Mouse (Mus musculus): Measurements from ENCODE around the gene Tlx2. TPM values are rescaled to one million over a fixed set of nuclear protein-coding genes. Genes with fewer than 3 reads are reported as not detected.

The Tlx2 gene
- total RNA-seq (2021), result not detected
- long read RNA-seq, experiment 1, result 0 reads
- long read RNA-seq, experiment 2, result 0 reads

DNA sequence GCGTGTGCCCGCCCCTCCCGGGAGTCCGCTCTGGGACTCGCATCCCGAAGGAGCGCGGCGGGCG, at the start of gene Tlx2:
TSS of gene Tlx2 (minus strand) at position 47 of the 64 bp plus-strand sequence.
- DNase-seq, result no peak

DNA sequence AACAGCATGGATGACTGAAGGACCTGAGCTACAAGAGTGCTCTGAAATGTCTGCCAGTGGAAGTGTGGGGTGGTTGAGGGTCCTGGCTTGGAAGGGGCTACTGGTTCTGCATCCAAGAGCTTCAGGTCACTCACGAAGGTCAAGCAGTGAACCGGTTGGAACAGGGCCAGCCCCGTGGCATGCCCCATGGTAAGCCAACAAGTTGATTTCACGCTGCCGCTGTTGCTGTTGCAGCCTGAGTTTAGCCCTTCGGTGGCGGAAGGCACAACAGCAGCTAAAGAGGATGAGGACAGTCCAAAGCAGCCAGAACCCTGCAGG, 49.6 kb upstream of the Tlx2 start:
- no peak for DNase-seq

GRCm38 (mm10) chr6:83118825-83119733, 49.0 kb upstream of the Tlx2 start:
- peak in 1 of 2 experiments; percentile 2 for DNase-seq

DNA sequence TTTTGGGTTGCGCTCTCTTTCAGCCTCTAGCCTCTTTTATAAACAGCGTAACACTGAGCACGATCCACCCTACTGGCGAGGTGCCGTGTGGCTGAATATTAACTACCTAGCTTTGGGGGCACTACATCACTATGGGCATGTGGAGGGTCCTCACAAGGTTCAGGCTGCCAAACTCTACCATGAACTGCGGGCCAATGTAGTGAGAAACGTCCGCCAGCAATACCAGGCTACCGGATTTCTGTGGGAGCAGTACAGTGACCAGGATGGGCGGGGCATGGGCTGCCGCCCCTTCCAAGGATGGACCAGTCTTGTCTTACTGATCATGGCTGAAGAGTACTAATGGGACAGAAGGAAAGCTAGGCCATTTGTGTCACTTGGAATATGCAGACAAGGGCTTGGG, 48.3 kb upstream of the Tlx2 start:
- DNase-seq, result no peak

DNA sequence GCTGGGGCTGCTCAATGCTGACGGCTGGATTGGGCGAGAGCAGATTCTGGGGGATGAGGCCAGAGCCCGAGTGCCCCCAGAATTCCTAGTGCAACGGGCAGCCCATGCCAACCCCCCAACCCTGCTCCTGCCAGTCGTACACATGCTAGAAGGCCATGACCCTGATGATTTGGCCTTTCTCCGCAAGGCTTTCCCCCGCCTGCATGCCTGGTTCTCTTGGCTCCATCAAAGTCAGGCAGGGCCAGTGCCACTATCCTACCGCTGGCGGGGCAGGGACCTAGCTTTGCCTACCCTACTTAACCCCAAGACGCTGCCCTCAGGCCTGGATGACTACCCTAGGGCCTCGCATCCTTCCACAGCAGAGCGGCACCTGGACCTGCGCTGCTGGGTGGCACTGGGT, 47.5 kb upstream of the Tlx2 start:
- no peak for DNase-seq

GRCm38 (mm10) chr6:83117165-83117438, 47.0 kb upstream of the Tlx2 start:
- DNase-seq, result no peak

GRCm38 (mm10) chr6:83116373-83117164, 46.5 kb upstream of the Tlx2 start:
- no peak for DNase-seq

DNA sequence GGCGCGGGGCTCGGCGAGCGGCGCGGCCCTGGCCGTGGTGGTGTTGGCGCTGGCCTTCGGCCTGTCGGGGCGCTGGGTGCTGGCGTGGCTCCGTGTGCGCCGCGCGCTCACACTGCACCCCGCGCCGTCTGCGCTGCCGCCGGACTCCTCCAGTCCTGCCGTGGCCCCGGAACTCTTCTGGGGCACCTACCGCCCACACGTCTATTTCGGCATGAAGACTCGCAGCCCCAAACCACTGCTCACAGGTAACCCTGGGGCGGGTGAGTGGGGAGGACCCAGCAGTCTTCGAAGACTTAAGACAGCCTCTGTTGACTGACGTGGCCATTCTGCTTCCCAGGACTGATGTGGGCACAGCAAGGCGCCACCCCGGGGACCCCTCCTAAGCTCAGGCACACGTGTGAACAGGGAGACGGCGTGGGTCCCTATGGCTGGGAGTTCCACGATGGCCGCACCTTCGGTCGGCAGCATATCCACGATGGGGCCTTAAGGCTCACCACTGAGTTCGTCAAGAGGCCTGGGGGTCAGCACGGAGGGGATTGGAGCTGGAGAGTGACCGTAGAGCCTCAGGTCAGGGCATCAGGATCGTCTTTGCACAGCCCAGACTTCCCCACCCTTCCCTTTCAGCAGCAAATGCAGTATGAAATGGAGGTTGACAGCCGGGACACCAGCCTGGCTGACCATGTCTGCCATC, 45.7 kb upstream of the Tlx2 start:
- DNase-seq, result no peak

DNA sequence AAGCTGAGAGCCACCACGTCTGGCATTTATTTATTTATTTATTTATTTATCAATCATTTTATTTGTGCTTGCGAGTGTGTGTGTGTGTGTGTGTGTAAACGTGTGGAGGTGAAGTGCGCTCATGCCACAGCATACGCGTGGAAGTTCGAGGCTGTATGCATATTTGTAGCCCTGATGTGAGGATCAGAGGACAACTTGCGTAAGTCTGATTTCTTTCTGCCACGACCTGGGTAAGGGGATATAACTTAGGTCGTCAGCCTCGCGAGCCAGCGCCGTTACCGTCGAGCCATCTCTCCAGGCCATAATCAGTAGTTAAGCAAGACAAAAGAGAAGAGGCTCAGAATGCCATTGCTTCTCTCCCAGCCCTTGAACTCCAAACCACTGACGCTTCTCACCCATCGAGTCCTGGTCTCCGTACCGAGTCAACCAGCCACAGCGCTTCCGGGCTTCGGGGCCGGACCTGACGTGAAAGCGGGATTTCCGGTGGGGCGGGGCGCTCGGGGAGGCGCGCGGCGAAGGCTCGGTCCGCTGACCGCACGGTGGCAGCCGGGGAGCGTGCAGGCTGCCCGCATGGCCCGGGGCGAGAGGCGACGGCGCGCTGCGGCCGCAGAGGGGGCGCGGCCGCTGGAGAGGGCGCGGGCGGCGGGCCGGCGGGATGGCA, 45.0 kb upstream of the Tlx2 start, which contains the start of gene Mogs:
TSS of gene Mogs (plus strand) at position 486 of the 661 bp plus-strand sequence.
- DNase-seq, result peak; percentile 97

- no peak for DNase-seq
Observed at GRCm38 (mm10) chr6:83111510-83112136, 41.5 kb upstream of the Tlx2 start.

DNA sequence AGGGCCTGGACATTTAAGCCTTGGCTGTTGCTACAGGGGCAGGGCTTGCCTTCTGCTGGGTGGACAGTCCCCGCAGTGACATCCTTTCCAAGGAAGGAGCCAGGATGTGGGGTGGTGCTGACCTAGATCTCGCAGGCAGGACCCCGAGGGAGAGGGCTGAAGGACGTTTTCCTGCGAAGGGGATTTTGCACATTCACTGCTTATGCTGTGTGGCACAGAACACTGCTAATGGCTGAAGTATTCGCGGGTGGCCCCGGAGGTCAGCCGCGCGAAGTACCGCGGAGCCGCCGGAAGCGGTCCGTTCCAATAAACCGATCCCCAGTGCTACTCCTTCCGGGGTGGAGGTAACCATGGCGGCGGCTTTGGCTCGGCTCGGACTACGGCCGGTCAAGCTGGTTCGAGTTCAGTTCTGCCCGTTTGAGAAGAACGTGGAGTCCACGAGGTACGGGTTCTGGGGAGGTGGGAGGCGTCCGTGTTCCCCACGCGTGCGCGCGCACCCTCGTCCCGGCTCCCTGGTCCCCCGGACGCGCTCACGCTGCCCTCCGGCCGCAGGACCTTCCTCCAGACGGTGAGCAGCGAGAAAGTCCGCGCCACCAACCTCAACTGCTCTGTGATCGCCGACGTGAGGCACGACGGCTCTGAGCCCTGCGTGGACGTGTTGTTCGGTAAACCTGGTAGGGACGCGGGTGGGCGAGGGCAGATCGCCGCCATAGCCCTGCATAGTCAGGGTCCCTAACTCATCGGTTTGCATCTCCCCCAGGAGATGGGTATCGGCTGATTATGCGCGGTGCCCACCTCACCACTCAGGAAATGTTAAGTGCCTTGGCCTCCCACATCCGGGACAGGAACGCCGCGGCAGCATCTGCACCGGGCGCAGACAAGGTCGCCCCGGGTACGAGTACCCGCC, 38.9 kb upstream of the Tlx2 start, which contains the start of gene Mrpl53:
TSS of gene Mrpl53 (plus strand) at position 279 of the 907 bp plus-strand sequence.
- DNase-seq, result peak; percentile 85 to 91

DNA sequence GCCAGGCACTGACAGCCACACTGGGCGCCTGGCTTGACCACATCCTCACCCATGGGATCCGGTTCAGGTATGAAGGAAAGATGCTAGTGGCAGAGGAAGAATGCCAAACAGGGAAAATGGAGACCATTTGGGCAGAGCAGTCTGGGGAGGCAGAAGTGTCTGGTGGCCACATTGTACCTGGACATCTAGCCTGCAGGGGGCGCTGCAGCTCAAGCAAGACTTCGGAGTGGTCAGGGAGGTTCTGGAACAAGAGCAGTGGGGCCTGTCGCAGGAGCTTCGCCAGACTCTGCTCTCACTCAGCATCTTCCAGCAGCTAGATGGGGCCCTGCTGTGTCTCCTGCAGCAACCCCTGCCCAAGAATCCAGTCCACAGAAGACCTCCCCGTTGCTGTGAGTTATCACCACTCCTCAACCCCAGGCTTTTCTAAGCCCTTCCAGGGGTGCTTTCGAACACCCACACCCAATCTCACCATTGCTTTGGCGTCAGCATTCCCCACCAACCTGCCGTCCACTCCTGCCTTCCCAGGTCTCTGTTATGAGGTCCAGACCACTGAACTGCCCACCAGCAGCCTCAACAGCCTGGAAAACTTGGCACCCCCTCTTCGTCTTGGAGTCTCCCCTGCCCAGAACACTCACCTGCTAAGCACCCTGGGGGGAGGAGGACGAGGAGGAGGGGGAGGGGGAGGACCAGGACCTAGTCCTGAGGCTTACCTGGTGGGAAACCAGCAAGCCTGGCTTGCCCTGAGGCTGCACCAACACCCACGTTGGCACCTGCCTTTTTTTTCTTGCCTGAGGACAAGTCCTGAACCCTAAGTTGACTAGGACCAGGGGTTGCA, 37.7 kb upstream of the Tlx2 start:
- peak; percentile 71 to 83 for DNase-seq

DNA sequence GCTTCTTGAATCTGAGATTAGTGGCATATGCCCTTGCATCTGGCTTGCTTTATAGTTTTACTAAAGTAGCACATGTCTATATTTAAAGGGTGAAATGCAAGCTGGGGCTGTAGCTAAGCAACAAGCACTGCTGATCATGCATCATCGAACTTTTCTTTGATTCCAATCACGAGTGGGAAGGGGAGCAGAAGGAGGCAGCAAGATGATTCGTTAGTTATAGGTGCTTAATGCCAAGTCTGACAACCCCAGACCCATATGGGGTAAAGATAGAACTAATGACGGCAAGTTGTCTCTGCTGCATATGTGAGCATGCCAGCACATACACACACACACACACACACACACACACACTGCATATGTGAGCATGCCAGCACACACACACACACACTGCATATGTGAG, 34.1 kb upstream of the Tlx2 start:
- no peak for DNase-seq

- no peak for DNase-seq
Observed at GRCm38 (mm10) chr6:83103130-83103650, 33.1 kb upstream of the Tlx2 start.

- DNase-seq, result peak; percentile 65 to 68
Observed at GRCm38 (mm10) chr6:83101688-83102556, 31.8 kb upstream of the Tlx2 start.

DNA sequence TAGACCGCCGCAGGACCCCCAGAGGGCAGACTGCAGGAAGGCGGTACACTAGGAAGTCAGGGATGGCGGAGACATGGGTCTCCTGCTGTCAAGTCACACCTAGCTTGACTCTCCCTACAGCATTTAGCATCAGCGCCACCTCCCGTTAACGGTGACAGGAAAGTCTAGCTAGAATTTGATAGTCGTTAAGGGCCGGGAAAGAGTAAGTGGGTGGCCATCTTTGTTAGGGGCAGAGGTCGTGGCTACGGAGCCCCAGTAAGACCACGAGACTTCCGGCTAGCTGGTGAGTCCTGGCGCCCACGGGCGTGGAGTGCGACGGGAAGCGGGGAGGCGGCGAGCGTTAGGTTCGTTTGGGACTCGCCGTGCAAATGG, 31.2 kb upstream of the Tlx2 start, which contains the start of the genes Ccdc142 and Gm42688:
TSS of gene Ccdc142 (plus strand) at position 286 of the 372 bp plus-strand sequence.
TSS of gene Gm42688 (plus strand) at position 302 of the 372 bp plus-strand sequence.
- DNase-seq, result peak; percentile 94

GRCm38 (mm10) chr6:83098411-83098810, 28.3 kb upstream of the Tlx2 start:
- no peak for DNase-seq

GRCm38 (mm10) chr6:83095968-83096367, 25.9 kb upstream of the Tlx2 start:
- no peak for DNase-seq
